Mouse (Mus musculus): Measurements from ENCODE around the gene Ank3.

DNA sequence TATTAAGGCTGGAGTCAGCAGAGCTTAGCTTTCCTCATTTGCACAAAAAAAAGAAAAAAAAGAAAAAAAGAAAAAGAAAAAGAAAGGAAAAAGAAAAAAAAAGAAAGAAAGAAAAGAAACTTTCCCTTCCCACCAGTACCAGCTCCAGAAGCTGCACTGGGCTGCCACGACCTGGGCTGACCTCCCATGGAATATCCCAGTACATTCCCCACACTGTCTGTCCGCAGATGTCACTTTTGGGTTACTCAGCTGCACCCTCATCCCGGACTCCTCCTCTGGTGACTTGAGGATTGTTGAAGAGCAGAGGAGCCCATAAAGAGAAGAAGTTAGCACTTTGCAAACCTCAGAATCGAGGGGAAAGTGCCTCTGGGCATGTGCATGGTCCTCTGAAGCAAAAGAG, 433.7 kb downstream of the Ank3 start:
- TF ChIP-seq CTCF (conservative IDR thresholded peaks at IDR 0.05; ENCODE audit: insufficient read depth, insufficient read length, low read depth, low read length) (no peak), POLR2A (IDR thresholded peaks at IDR 0.05; ENCODE audit: low read depth, low read length) (no peak)
